Mouse (Mus musculus) 3T3-L1 (cell line): Measurements from ENCODE around the gene Clp1.

Experiments used
- DNase-seq: peaks from one replicate; pipeline ENCODE4 v3.0.0-alpha.2; 2015; ENCODE audit warnings: low read depth, low spot score

The Clp1 gene

GRCm38 (mm10) chr2:84714422-84714810 lies 12.7 kb downstream of the Clp1 start:
- peak; percentile 27 for DNase-seq

- no peak for DNase-seq
Observed at GRCm38 (mm10) chr2:84711898-84712297, 15.3 kb downstream of the Clp1 start.

GRCm38 (mm10) chr2:84707523-84707922 lies 19.6 kb downstream of the Clp1 start:
- no peak for DNase-seq

GRCm38 (mm10) chr2:84705295-84705694 lies 21.9 kb downstream of the Clp1 start:
- no peak for DNase-seq

- peak; percentile 42 for DNase-seq
Observed at GRCm38 (mm10) chr2:84704329-84704728, 22.8 kb downstream of the Clp1 start.

- DNase-seq, result no peak
Observed at GRCm38 (mm10) chr2:84703497-84703896, 23.7 kb downstream of the Clp1 start.

GRCm38 (mm10) chr2:84695007-84695695 lies 32.0 kb downstream of the Clp1 start:
- DNase-seq, result no peak

- no peak for DNase-seq
Observed at GRCm38 (mm10) chr2:84690050-84690449, 37.1 kb downstream of the Clp1 start.

GRCm38 (mm10) chr2:84688080-84688844 lies 38.9 kb downstream of the Clp1 start:
- DNase-seq, result no peak

GRCm38 (mm10) chr2:84682605-84683183 lies 44.5 kb downstream of the Clp1 start:
- DNase-seq, result no peak

- DNase-seq, result peak; percentile 34
Observed at GRCm38 (mm10) chr2:84679016-84679415, 48.1 kb downstream of the Clp1 start, which contains the start of gene Tmx2. Gene Tmx2, minus strand, starts transcription at chr2:84679140.

GRCm38 (mm10) chr2:84677968-84678880 lies 48.9 kb downstream of the Clp1 start, which contains the start of the genes Gm28635 and Med19:
Gene Gm28635, minus strand, starts transcription at chr2:84678041.
Gene Med19, plus strand, starts transcription at chr2:84678402.
- DNase-seq, result peak; percentile 100

GRCm38 (mm10) chr2:84677270-84677967 lies 49.7 kb downstream of the Clp1 start:
- DNase-seq, result no peak
